Mouse (Mus musculus) heart, adult 2 months (tissue): ENCODE measurements around the gene Chn2.

Source experiments
- CTCF ChIP-seq: fragments of 200-600 bp; IDR thresholded peaks from 2 replicates; pipeline ENCODE4 v1.8.1; 2022; ENCODE audit warnings: antibody characterized with exemption, mild to moderate bottlenecking, moderate library complexity
- EP300 ChIP-seq: fragments of 200-500 bp; IDR thresholded peaks from 2 replicates; pipeline ENCODE4 v1.6.1; 2011; ENCODE audit warnings: low read depth, low read length, control low read depth; ENCODE audit not compliant: insufficient read depth
- POLR2A ChIP-seq: fragments of 200-500 bp; IDR thresholded peaks from 2 replicates; pipeline ENCODE4 v1.6.1; 2011; ENCODE audit warnings: mild to moderate bottlenecking, low read depth, low read length, control low read depth; ENCODE audit not compliant: insufficient read depth

DNA sequence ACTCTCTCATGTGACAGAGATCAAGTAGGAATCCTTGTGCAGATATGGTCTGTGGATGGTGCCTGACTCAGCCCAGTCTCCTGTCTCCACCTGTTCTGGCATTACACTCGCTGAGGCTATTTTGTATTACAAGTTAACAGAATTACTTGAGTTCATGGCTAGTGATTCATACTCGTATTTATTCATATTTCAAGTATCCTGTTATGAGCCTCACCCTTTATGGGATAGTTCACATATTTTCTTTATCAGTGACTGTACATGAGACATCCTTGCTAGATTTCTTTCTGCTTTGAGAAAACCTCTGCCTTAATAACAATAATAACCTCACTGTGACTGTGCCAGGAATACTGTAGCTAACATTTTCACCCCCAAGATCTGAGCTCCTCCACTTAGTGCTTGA, 164.0 kb downstream of the Chn2 start:
- TF ChIP-seq EP300, result no peak
- no peak for TF ChIP-seq CTCF
- TF ChIP-seq POLR2A, result no peak
